Comparison of ENCODE assay signal across 8 mouse cellular contexts in genomic region chr3:89243609-89244008, GRCm38 (mm10). TPM values are rescaled to one million over a fixed set of nuclear protein-coding genes. Genes with fewer than 3 reads are reported as not detected.
DNase-seq lines count a peak whose midpoint lies in the region; ATAC-seq and TF ChIP-seq lines count a peak whose summit lies in the region.

No protein-coding gene starts in this region.

- H3K4me2 ChIP-seq in forebrain, embryonic 15.5 days (replicated peaks), result peak overlapping the region; percentile 91
- H3K4me2 ChIP-seq in lung, postnatal 0 days (replicated peaks; ENCODE audit: low read depth, low read length), result 0 out of 2 replicates have a peak overlapping the region, but pooled peaks have one; percentile 11

- peak; percentile 74 for DNase-seq in MN1 (ENCODE audit: low spot score)
- DNase-seq in kidney, adult 9 months, result peak; percentile 66
- DNase-seq in lung, postnatal 0 days (ENCODE audit: low spot score), result peak; percentile 87
- DNase-seq in frontal cortex, adult 2 months (ENCODE audit: extremely low spot score in 1 of 2, low spot score in 1 of 2), result no peak
- no peak for DNase-seq in layer of hippocampus, adult 9-10 months (ENCODE audit: low spot score)

- peaks cover 49% of the 10 kb centered on the region for H3K4me1 ChIP-seq in forebrain, embryonic 15.5 days
- peaks cover 25% of the 10 kb centered on the region for H3K4me1 ChIP-seq in lung, postnatal 0 days (ENCODE audit: insufficient read depth, low read depth, low read length)
- H3K4me1 ChIP-seq in olfactory bulb, adult 2 months (ENCODE audit: control insufficient read depth, insufficient read depth, low read length), result peaks cover 27% of the 10 kb centered on the region

- H3K9me3 ChIP-seq in forebrain, embryonic 15.5 days, result no peaks in the 10 kb centered on the region
- H3K9me3 ChIP-seq in lung, postnatal 0 days (ENCODE audit: low read length), result no peaks in the 10 kb centered on the region

- TF ChIP-seq EP300 in lung, postnatal 0 days (IDR thresholded peaks at IDR 0.05), result no peak

- peak; percentile 66 for ATAC-seq in CD4-positive, CD25-positive, alpha-beta regulatory T cell, adult 4 months
- no peak; the same call in 1 of the 2 replicates for ATAC-seq in forebrain, embryonic 15.5 days (replicated peaks)
- ATAC-seq in lung, postnatal 0 days, result peak; percentile 62

- peak overlapping the region; percentile 74 for H3K9ac ChIP-seq in forebrain, embryonic 15.5 days (replicated peaks)
- no peak overlapping the region for H3K9ac ChIP-seq in lung, postnatal 0 days (replicated peaks; ENCODE audit: low read depth)

- H3K4me3 ChIP-seq in forebrain, embryonic 15.5 days, result peak overlapping the region; percentile 74
- H3K4me3 ChIP-seq in lung, postnatal 0 days (ENCODE audit: low read depth, low read length), result no peak overlapping the region
- H3K4me3 ChIP-seq in olfactory bulb, adult 2 months (ENCODE audit: insufficient read depth, low read depth, low read length), result peak overlapping the region; percentile 64

- peak; percentile 72 for TF ChIP-seq CTCF in lung, postnatal 0 days (IDR thresholded peaks at IDR 0.05)
- no peak for TF ChIP-seq CTCF in olfactory bulb, adult 2 months (IDR thresholded peaks at IDR 0.05; ENCODE audit: insufficient read depth, low read depth, low read length)

- 9% methylated on average over 14 of the region's 14 CpGs for WGBS in forebrain, embryonic 15.5 days
- WGBS in lung, postnatal 0 days, result 14% methylated on average over 14 of the region's 14 CpGs
- WGBS in olfactory bulb, adult 2 months, result 20% methylated on average over 14 of the region's 14 CpGs

- peaks cover 38% of the 10 kb centered on the region for H3K36me3 ChIP-seq in forebrain, embryonic 15.5 days
- no peaks in the 10 kb centered on the region for H3K36me3 ChIP-seq in lung, postnatal 0 days (ENCODE audit: insufficient read depth, low read length)

- peak overlapping the region; percentile 96 for H3K27ac ChIP-seq in forebrain, embryonic 15.5 days (replicated peaks)
- no peak overlapping the region for H3K27ac ChIP-seq in lung, postnatal 0 days (ENCODE audit: low read length)
- H3K27ac ChIP-seq in olfactory bulb, adult 2 months (ENCODE audit: insufficient read depth, low read depth, low read length), result no peak overlapping the region

- H3K27me3 ChIP-seq in forebrain, embryonic 15.5 days, result no peaks in the 10 kb centered on the region
- H3K27me3 ChIP-seq in lung, postnatal 0 days (replicated peaks; ENCODE audit: insufficient read depth, low read length), result peaks cover 6% of the 10 kb centered on the region

- no peak for TF ChIP-seq POLR2A in olfactory bulb, adult 2 months (IDR thresholded peaks at IDR 0.05; ENCODE audit: insufficient read depth, low read depth, low read length)

RNA-seq across cellular contexts. Expression of gene Krtcap2, which starts 2.2 kb away (rescaled TPM):
- 100 to 1,000 TPM; 258 to 319 TPM for polyA plus RNA-seq in CD4-positive, CD25-positive, alpha-beta regulatory T cell, adult 4 months (2017; shearing (Covaris generic))
- polyA plus RNA-seq in forebrain, embryonic 15.5 days (2015; fragmentation: Nextera tagmentation; extraction: Ambion mirVana), result 192 and 205 TPM in 2 replicates
- polyA plus RNA-seq in lung, postnatal 0 days (2015; fragmentation: Nextera tagmentation; extraction: Ambion mirVana), result 282 and 309 TPM in 2 replicates
- polyA plus RNA-seq in olfactory bulb, adult 2 months (2012; ENCODE audit: insufficient read depth, insufficient read length, low replicate concordance, missing spikeins), result not detected in 2 replicates
- 53.0 and 66.4 TPM in 2 replicates for polyA plus RNA-seq in frontal cortex, adult 2 months (2012; rRNA removed)

RNA-seq across cellular contexts. Expression of gene Trim46, which starts 2.5 kb away (rescaled TPM):
- polyA plus RNA-seq in CD4-positive, CD25-positive, alpha-beta regulatory T cell, adult 4 months (2017; shearing (Covaris generic)), result 1 to 10 TPM; 4.0 to 7.0 TPM
- polyA plus RNA-seq in forebrain, embryonic 15.5 days (2015; fragmentation: Nextera tagmentation; extraction: Ambion mirVana), result 57.7 and 58.7 TPM in 2 replicates
- 1.8 and 2.1 TPM in 2 replicates for polyA plus RNA-seq in lung, postnatal 0 days (2015; fragmentation: Nextera tagmentation; extraction: Ambion mirVana)
- polyA plus RNA-seq in olfactory bulb, adult 2 months (2012; ENCODE audit: insufficient read depth, insufficient read length, low replicate concordance, missing spikeins), result not detected in 2 replicates
- polyA plus RNA-seq in frontal cortex, adult 2 months (2012; rRNA removed), result 96.7 and 99.7 TPM in 2 replicates

RNA-seq across cellular contexts. Expression of gene Muc1, which starts 14.8 kb away (rescaled TPM):
- 1 to 10 TPM; 1.1 to 2.0 TPM for polyA plus RNA-seq in CD4-positive, CD25-positive, alpha-beta regulatory T cell, adult 4 months (2017; shearing (Covaris generic))
- polyA plus RNA-seq in forebrain, embryonic 15.5 days (2015; fragmentation: Nextera tagmentation; extraction: Ambion mirVana), result 1.1 and 1.8 TPM in 2 replicates
- 300 and 307 TPM in 2 replicates for polyA plus RNA-seq in lung, postnatal 0 days (2015; fragmentation: Nextera tagmentation; extraction: Ambion mirVana)
- not detected in 2 replicates for polyA plus RNA-seq in olfactory bulb, adult 2 months (2012; ENCODE audit: insufficient read depth, insufficient read length, low replicate concordance, missing spikeins)
- polyA plus RNA-seq in frontal cortex, adult 2 months (2012; rRNA removed), result 1.1 and 2.1 TPM in 2 replicates

RNA-seq across cellular contexts. Expression of gene Dpm3, which starts 15.5 kb away (rescaled TPM):
- 100 to 1,000 TPM; 116 to 155 TPM for polyA plus RNA-seq in CD4-positive, CD25-positive, alpha-beta regulatory T cell, adult 4 months (2017; shearing (Covaris generic))
- 76.5 and 89.6 TPM in 2 replicates for polyA plus RNA-seq in forebrain, embryonic 15.5 days (2015; fragmentation: Nextera tagmentation; extraction: Ambion mirVana)
- polyA plus RNA-seq in lung, postnatal 0 days (2015; fragmentation: Nextera tagmentation; extraction: Ambion mirVana), result 125 and 136 TPM in 2 replicates
- not detected in 2 replicates for polyA plus RNA-seq in olfactory bulb, adult 2 months (2012; ENCODE audit: insufficient read depth, insufficient read length, low replicate concordance, missing spikeins)
- 131 and 188 TPM in 2 replicates for polyA plus RNA-seq in frontal cortex, adult 2 months (2012; rRNA removed)

RNA-seq across cellular contexts. Expression of gene Mtx1, which starts 16.7 kb away (rescaled TPM):
- 100 to 1,000 TPM in 1 of 2 experiments, 10 to 100 TPM in 1; 78.8 to 144 TPM for polyA plus RNA-seq in CD4-positive, CD25-positive, alpha-beta regulatory T cell, adult 4 months (2017; shearing (Covaris generic))
- polyA plus RNA-seq in forebrain, embryonic 15.5 days (2015; fragmentation: Nextera tagmentation; extraction: Ambion mirVana), result 172 and 175 TPM in 2 replicates
- 99.3 and 116 TPM in 2 replicates for polyA plus RNA-seq in lung, postnatal 0 days (2015; fragmentation: Nextera tagmentation; extraction: Ambion mirVana)
- not detected in 2 replicates for polyA plus RNA-seq in olfactory bulb, adult 2 months (2012; ENCODE audit: insufficient read depth, insufficient read length, low replicate concordance, missing spikeins)
- 136 and 142 TPM in 2 replicates for polyA plus RNA-seq in frontal cortex, adult 2 months (2012; rRNA removed)

Comparison
In these comparisons a context has a peak if more than half of its experiments do, and no peak if none do; other contexts are left out.
1. DNase-seq: peak in MN1 (single experiment), kidney, adult 9 months (single experiment) and lung, postnatal 0 days (single experiment); none in frontal cortex, adult 2 months (0 of 2) and layer of hippocampus, adult 9-10 months (single experiment).
2. RNA of gene Muc1, which starts 14.8 kb away (polyA plus RNA-seq): 300 to 307 TPM in lung, postnatal 0 days; 1.1 to 2.0 TPM in CD4-positive, CD25-positive, alpha-beta regulatory T cell, adult 4 months, 1.1 to 1.8 TPM in forebrain, embryonic 15.5 days, 1.1 to 2.1 TPM in frontal cortex, adult 2 months and not detected in olfactory bulb, adult 2 months; every median in the first group is over 10 times any median in the second.